Mouse (Mus musculus) lung, postnatal 36 days (tissue): ENCODE measurements around the gene Naxd.
"Not testable (repeated sequence)": the region's sequence is repeated elsewhere in the genome, so short reads cannot be mapped to it uniquely, and the experiment has no call there.

Experiments
- DNase-seq: peaks from one replicate; pipeline ENCODE4 v3.0.0; 2022; ENCODE audit warnings: mixed read lengths

Naxd gene

GRCm38 (mm10) chr8:11497017-11497990 lies at the start of gene Naxd:
Naxd (plus strand) TSS chr8:11497506.
- DNase-seq: peak; percentile 94

GRCm38 (mm10) chr8:11447910-11448570 lies 49.3 kb upstream of the Naxd start:
- DNase-seq: no peak

- peak; percentile 59 for DNase-seq
Measured at GRCm38 (mm10) chr8:11450184-11451113, 46.9 kb upstream of the Naxd start.

GRCm38 (mm10) chr8:11452152-11452551 lies 45.2 kb upstream of the Naxd start:
- DNase-seq: no peak

GRCm38 (mm10) chr8:11452559-11452958 lies 44.7 kb upstream of the Naxd start:
- no peak for DNase-seq

GRCm38 (mm10) chr8:11452974-11453373 lies 44.3 kb upstream of the Naxd start:
- no peak for DNase-seq

GRCm38 (mm10) chr8:11454228-11454627 lies 43.1 kb upstream of the Naxd start:
- no peak for DNase-seq

- no peak for DNase-seq
Measured at GRCm38 (mm10) chr8:11457278-11457677, 40.0 kb upstream of the Naxd start.

- DNase-seq: peak; percentile 66
Measured at GRCm38 (mm10) chr8:11457981-11458836, 39.1 kb upstream of the Naxd start.

- no peak for DNase-seq
Measured at GRCm38 (mm10) chr8:11459016-11459415, 38.3 kb upstream of the Naxd start.

- peak; percentile 61 for DNase-seq
Measured at GRCm38 (mm10) chr8:11460934-11461333, 36.4 kb upstream of the Naxd start.

- no peak for DNase-seq
Measured at GRCm38 (mm10) chr8:11461847-11462246, 35.5 kb upstream of the Naxd start.

- DNase-seq: no peak
Measured at GRCm38 (mm10) chr8:11462641-11463040, 34.7 kb upstream of the Naxd start.

- no peak for DNase-seq
Measured at GRCm38 (mm10) chr8:11463541-11463888, 33.8 kb upstream of the Naxd start.

GRCm38 (mm10) chr8:11463889-11464706 lies 33.2 kb upstream of the Naxd start:
- DNase-seq: peak; percentile 81

- no peak for DNase-seq
Measured at GRCm38 (mm10) chr8:11464707-11464964, 32.7 kb upstream of the Naxd start.

- DNase-seq: no peak
Measured at GRCm38 (mm10) chr8:11465619-11466018, 31.7 kb upstream of the Naxd start.

- DNase-seq: not testable (repeated sequence)
Measured at GRCm38 (mm10) chr8:11466528-11466927, 30.8 kb upstream of the Naxd start.

- DNase-seq: peak; percentile 81
Measured at GRCm38 (mm10) chr8:11469095-11469494, 28.2 kb upstream of the Naxd start.

- no peak for DNase-seq
Measured at GRCm38 (mm10) chr8:11470694-11471093, 26.6 kb upstream of the Naxd start.

GRCm38 (mm10) chr8:11471309-11471708 lies 26.0 kb upstream of the Naxd start:
- DNase-seq: no peak
